Mouse (Mus musculus) forebrain, embryonic 11.5 days (tissue): Measurements from ENCODE around the gene Gm4133. TPM values are rescaled to one million over a fixed set of nuclear protein-coding genes. Genes with fewer than 3 reads are reported as not detected.
"Not testable (repeated sequence)": the region's sequence is repeated elsewhere in the genome, so short reads cannot be mapped to it uniquely, and the experiment has no call there.

Source experiments
- ATAC-seq: fragments of 200-750 bp; cut with Nextera tagmentation; replicated peaks from 2 replicates; pipeline ENCODE4 v1.8.0; 2017; ENCODE audit warnings: moderate TSS enrichment; ENCODE audit not compliant: low FRiP score
- DNase-seq: peaks from one replicate; pipeline ENCODE4 v3.0.0-alpha.2; 2017; ENCODE audit warnings: low spot score
- H3K27ac ChIP-seq: fragments of 300-500 bp; sonication (generic); 2 replicates; pipeline ENCODE4 v1.5.1; 2014; ENCODE audit warnings: low read depth, low read length
- H3K27me3 ChIP-seq: fragments of 300-500 bp; sonication (generic); 2 replicates; pipeline ENCODE4 v1.6.1; 2014; ENCODE audit warnings: mild to moderate bottlenecking, low read length, mixed read lengths; ENCODE audit not compliant: control insufficient read depth, insufficient read depth
- H3K36me3 ChIP-seq: fragments of 300-500 bp; sonication (generic); 2 replicates; pipeline ENCODE4 v1.6.1; 2014; ENCODE audit warnings: mild to moderate bottlenecking, low read length, moderate library complexity, mixed read lengths; ENCODE audit not compliant: control insufficient read depth, insufficient read depth
- H3K4me1 ChIP-seq: fragments of 300-500 bp; sonication (generic); replicated peaks from 2 replicates; pipeline ENCODE4 v1.6.1; 2014; ENCODE audit warnings: low read length, mixed read lengths; ENCODE audit not compliant: control insufficient read depth, insufficient read depth
- H3K4me2 ChIP-seq: fragments of 300-500 bp; sonication (generic); 2 replicates; pipeline ENCODE4 v1.6.1; 2014; ENCODE audit warnings: low read depth, mild to moderate bottlenecking, low read length, moderate library complexity, mixed read lengths; ENCODE audit not compliant: severe bottlenecking
- H3K4me3 ChIP-seq: fragments of 300-500 bp; sonication (generic); 2 replicates; pipeline ENCODE4 v1.5.1; 2014; ENCODE audit warnings: low read depth, low read length
- H3K9ac ChIP-seq: fragments of 300-500 bp; sonication (generic); 2 replicates; pipeline ENCODE4 v1.6.1; 2014; ENCODE audit warnings: low read length
- H3K9me3 ChIP-seq: fragments of 300-500 bp; sonication (generic); 2 replicates; pipeline ENCODE4 v1.6.1; 2016; ENCODE audit warnings: low read length, mixed read lengths; ENCODE audit not compliant: control insufficient read depth
- WGBS: fragments of 180-500 bp; shearing (Covaris S2); extraction: QIAGEN DNeasy Blood & Tissue Kit; methylation state at CpG from one replicate; pipeline ENCODE4 v1.1.7; 2014; 5-methylcytosine and 5-hydroxymethylcytosine counted together
- polyA plus RNA-seq: library from polyadenylated mRNA; unstranded; fragments of >200 nt; fragmentation: Nextera tagmentation; extraction: Ambion mirVana; gene quantifications from 2 replicates; pipeline ENCODE4 v1.2.1, GENCODE M21; 2014

Gene Gm4133
- not detected in 2 replicates for polyA plus RNA-seq

DNA sequence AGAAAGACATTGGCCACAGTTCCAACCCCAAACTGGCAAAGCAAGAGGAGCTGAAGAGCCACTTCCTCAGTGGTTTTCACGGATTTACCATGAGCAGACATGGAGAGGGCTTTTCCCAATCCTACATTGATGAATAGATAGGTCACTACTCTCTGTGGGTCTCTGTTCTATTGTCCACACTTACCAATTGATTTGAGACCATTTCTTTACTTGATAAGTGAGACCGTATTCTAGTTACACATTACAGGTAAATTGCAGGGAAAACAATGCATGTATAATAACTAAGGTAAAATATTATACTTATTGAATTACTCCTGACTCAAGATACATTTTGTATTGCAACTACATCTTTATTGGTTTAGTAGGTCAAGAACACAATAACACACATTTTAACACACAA, at the start of gene Gm4133:
Gene Gm4133, minus strand, starts transcription at position 101 of the 400 bp plus-strand sequence.
- no CpG with 5 or more reads among the region's 2 CpGs for WGBS
- not testable (repeated sequence) for H3K27ac ChIP-seq, H3K4me2 ChIP-seq, H3K4me3 ChIP-seq, H3K9ac ChIP-seq, H3K9me3 ChIP-seq, DNase-seq, ATAC-seq, H3K36me3 ChIP-seq, H3K27me3 ChIP-seq, H3K4me1 ChIP-seq

DNA sequence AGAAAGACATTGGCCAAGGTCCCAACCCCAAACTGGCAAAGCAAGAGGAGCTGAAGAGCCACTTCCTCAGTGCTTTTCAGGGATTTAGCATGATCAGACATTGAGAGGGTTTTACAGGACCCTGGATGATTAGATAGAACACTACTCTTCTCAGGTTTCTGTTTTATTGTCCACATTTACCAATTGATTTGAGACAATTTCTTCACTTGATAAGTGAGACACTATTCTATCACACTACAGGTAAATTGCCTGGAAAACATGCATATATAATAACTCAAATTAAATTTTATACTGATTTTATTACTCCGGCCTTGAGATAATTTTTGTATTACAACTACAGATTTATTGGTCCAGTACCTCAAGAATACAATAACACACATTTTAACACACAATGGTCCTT, 41.4 kb upstream of the Gm4133 start, which contains the start of gene Gm5728:
Gene Gm5728, minus strand, starts transcription at position 101 of the 400 bp plus-strand sequence.
- not testable (repeated sequence) for ATAC-seq, DNase-seq, H3K27ac ChIP-seq, H3K36me3 ChIP-seq, H3K9me3 ChIP-seq, H3K9ac ChIP-seq, H3K4me1 ChIP-seq, H3K27me3 ChIP-seq, H3K4me2 ChIP-seq, H3K4me3 ChIP-seq
- WGBS = no CpG with 5 or more reads among the region's 1 CpGs

Other genes starting within 250 kb of the Gm4133 start
- not detected in 2 replicates for gene Vmn1r91, start 234.4 kb downstream of the Gm4133 start, polyA plus RNA-seq
- gene Gm16442, start 211.5 kb downstream of the Gm4133 start, polyA plus RNA-seq = not detected in 2 replicates
- gene Vmn1r93, start 195.0 kb downstream of the Gm4133 start, polyA plus RNA-seq = not detected in 2 replicates
- not detected in 2 replicates for gene Vmn1r94, start 165.7 kb downstream of the Gm4133 start, polyA plus RNA-seq
- gene Vmn1r95, start 140.4 kb downstream of the Gm4133 start, polyA plus RNA-seq = not detected in 2 replicates
- not detected in 2 replicates for gene Gm6164, start 128.5 kb downstream of the Gm4133 start, polyA plus RNA-seq
- not detected in 2 replicates for gene Gm4498, start 100.2 kb downstream of the Gm4133 start, polyA plus RNA-seq
- not detected in 2 replicates for gene Gm5890, start 71.2 kb downstream of the Gm4133 start, polyA plus RNA-seq
- gene Gm5728, start 41.3 kb upstream of the Gm4133 start, polyA plus RNA-seq = not detected in 2 replicates
- not detected in 2 replicates for gene Vmn1r100, start 83.9 kb upstream of the Gm4133 start, polyA plus RNA-seq
- gene Vmn1r101, start 108.5 kb upstream of the Gm4133 start, polyA plus RNA-seq = not detected in 2 replicates
- not detected in 2 replicates for gene Gm10670, start 140.9 kb upstream of the Gm4133 start, polyA plus RNA-seq
- not detected in 2 replicates for gene Vmn1r103, start 176.5 kb upstream of the Gm4133 start, polyA plus RNA-seq
- not detected in 2 replicates for gene Vmn1r104, start 199.8 kb upstream of the Gm4133 start, polyA plus RNA-seq
- gene Gm5726, start 211.7 kb upstream of the Gm4133 start, polyA plus RNA-seq = not detected in 2 replicates
- not detected in 2 replicates for gene Gm4141, start 242.2 kb upstream of the Gm4133 start, polyA plus RNA-seq